Mouse (Mus musculus) WW6 (cell line): ENCODE measurements around the gene Syndig1.

Source experiments
- DNase-seq: peaks from one replicate; pipeline ENCODE4 v3.0.0-alpha.2; 2013; ENCODE audit warnings: low read depth, low spot score

Syndig1 gene

GRCm38 (mm10) chr2:149980419-149980818 is 151.4 kb downstream of the Syndig1 start:
- no peak for DNase-seq

- DNase-seq, result no peak
Observed at GRCm38 (mm10) chr2:149982466-149982865, 153.5 kb downstream of the Syndig1 start.

- peak; percentile 29 for DNase-seq
Observed at GRCm38 (mm10) chr2:149983107-149983506, 154.1 kb downstream of the Syndig1 start.

GRCm38 (mm10) chr2:149987610-149988009 is 158.6 kb downstream of the Syndig1 start:
- DNase-seq, result no peak

GRCm38 (mm10) chr2:149991506-149991905 is 162.5 kb downstream of the Syndig1 start:
- no peak for DNase-seq

GRCm38 (mm10) chr2:149992921-149993320 is 163.9 kb downstream of the Syndig1 start:
- no peak for DNase-seq

- DNase-seq, result no peak
Observed at GRCm38 (mm10) chr2:149996382-149996964, 167.5 kb downstream of the Syndig1 start.

- DNase-seq, result no peak
Observed at GRCm38 (mm10) chr2:149997657-149998056, 168.6 kb downstream of the Syndig1 start.

- no peak for DNase-seq
Observed at GRCm38 (mm10) chr2:149998373-149999108, 169.5 kb downstream of the Syndig1 start.

GRCm38 (mm10) chr2:150000564-150000963 is 171.6 kb downstream of the Syndig1 start:
- no peak for DNase-seq

- no peak for DNase-seq
Observed at GRCm38 (mm10) chr2:150003499-150003898, 174.5 kb downstream of the Syndig1 start.

- no peak for DNase-seq
Observed at GRCm38 (mm10) chr2:150012787-150013346, 183.9 kb downstream of the Syndig1 start.

- no peak for DNase-seq
Observed at GRCm38 (mm10) chr2:150013785-150014184, 184.8 kb downstream of the Syndig1 start.

GRCm38 (mm10) chr2:150016303-150016702 is 187.3 kb downstream of the Syndig1 start:
- no peak for DNase-seq

- no peak for DNase-seq
Observed at GRCm38 (mm10) chr2:150020706-150021105, 191.7 kb downstream of the Syndig1 start.

- peak; percentile 11 for DNase-seq
Observed at GRCm38 (mm10) chr2:150023873-150024339, 194.9 kb downstream of the Syndig1 start.

GRCm38 (mm10) chr2:150043531-150043930 is 214.5 kb downstream of the Syndig1 start:
- no peak for DNase-seq
